Mouse (Mus musculus) brain, embryonic 14.5 days (tissue): ENCODE results near the gene Dusp28. TPM values are rescaled to one million over a fixed set of nuclear protein-coding genes. Genes with fewer than 3 reads are reported as not detected.

Experiments
- DNase-seq: peaks from one replicate; pipeline ENCODE4 v3.0.0-alpha.2; 2011; ENCODE audit warnings: low read depth
- CTCF ChIP-seq: fragments of 200-500 bp; IDR thresholded peaks from 2 replicates; pipeline ENCODE4 v1.5.1; 2012; ENCODE audit warnings: inconsistent platforms, mild to moderate bottlenecking, moderate library complexity, borderline replicate concordance; ENCODE audit not compliant: insufficient read depth, insufficient read length; ENCODE audit errors: extremely low read depth
- POLR2A ChIP-seq: fragments of 200-500 bp; IDR thresholded peaks from 2 replicates; pipeline ENCODE4 v1.6.1; 2012; ENCODE audit warnings: mild to moderate bottlenecking, inconsistent platforms, borderline replicate concordance; ENCODE audit not compliant: poor library complexity, insufficient read depth, insufficient read length, severe bottlenecking; ENCODE audit errors: extremely low read depth
- polyA plus RNA-seq: library from polyadenylated mRNA; depleted of rRNA; stranded (reverse); fragments of >200 nt; gene quantifications from 2 replicates; pipeline ENCODE4 v1.2.3, GENCODE M21; 2012; rRNA removed

Gene Dusp28
- polyA plus RNA-seq, result 18.6 and 23.1 TPM in 2 replicates

- TF ChIP-seq CTCF (peak; percentile 41; the same call in 1 of the 2 replicates), POLR2A (peak; percentile 52)
Measured at GRCm38 (mm10) chr1:92906779-92907631, at the start of gene Dusp28. Gene Dusp28, plus strand, starts transcription at chr1:92906981.

GRCm38 (mm10) chr1:92861503-92861902, 45.3 kb upstream of the Dusp28 start:
- DNase-seq, result no peak
- no peak for TF ChIP-seq POLR2A
- no peak for TF ChIP-seq CTCF

More at GRCm38 (mm10) chr1:92906779-92907631, at the start of gene Dusp28:
- DNase-seq, result peak; percentile 94

GRCm38 (mm10) chr1:92863268-92863667, 43.5 kb upstream of the Dusp28 start:
- TF ChIP-seq CTCF (no peak), POLR2A (no peak)

GRCm38 (mm10) chr1:92866170-92866569, 40.6 kb upstream of the Dusp28 start:
- peak; percentile 40 for DNase-seq
- TF ChIP-seq CTCF, result no peak
- no peak for TF ChIP-seq POLR2A

More at GRCm38 (mm10) chr1:92863268-92863667, 43.5 kb upstream of the Dusp28 start:
- DNase-seq, result no peak

GRCm38 (mm10) chr1:92869985-92870384, 36.8 kb upstream of the Dusp28 start:
- no peak for DNase-seq
- no peak for TF ChIP-seq CTCF
- TF ChIP-seq POLR2A, result no peak

- TF ChIP-seq CTCF, result no peak
- no peak for TF ChIP-seq POLR2A
- no peak for DNase-seq
Measured at GRCm38 (mm10) chr1:92872666-92873065, 34.1 kb upstream of the Dusp28 start.

GRCm38 (mm10) chr1:92874011-92874410, 32.8 kb upstream of the Dusp28 start:
- TF ChIP-seq POLR2A (no peak), CTCF (no peak)
- DNase-seq, result no peak

GRCm38 (mm10) chr1:92875360-92876111, 31.2 kb upstream of the Dusp28 start:
- no peak for DNase-seq
- no peak for TF ChIP-seq POLR2A
- no peak for TF ChIP-seq CTCF

- TF ChIP-seq CTCF, result no peak
- TF ChIP-seq POLR2A, result no peak
- no peak for DNase-seq
Measured at GRCm38 (mm10) chr1:92877431-92877978, 29.3 kb upstream of the Dusp28 start.

GRCm38 (mm10) chr1:92878066-92878741, 28.6 kb upstream of the Dusp28 start:
- TF ChIP-seq CTCF (no peak), POLR2A (no peak)
- DNase-seq, result no peak
